Mouse (Mus musculus) thymus, postnatal 4 days (tissue): ENCODE measurements around the gene Mrpl14.
A peak's percentile ranks its signal among the peaks of the same experiment; 100 is the strongest.

ENCODE experiments used
- DNase-seq: peaks from one replicate; pipeline ENCODE4 v3.0.0; 2021

Mrpl14 gene

DNA sequence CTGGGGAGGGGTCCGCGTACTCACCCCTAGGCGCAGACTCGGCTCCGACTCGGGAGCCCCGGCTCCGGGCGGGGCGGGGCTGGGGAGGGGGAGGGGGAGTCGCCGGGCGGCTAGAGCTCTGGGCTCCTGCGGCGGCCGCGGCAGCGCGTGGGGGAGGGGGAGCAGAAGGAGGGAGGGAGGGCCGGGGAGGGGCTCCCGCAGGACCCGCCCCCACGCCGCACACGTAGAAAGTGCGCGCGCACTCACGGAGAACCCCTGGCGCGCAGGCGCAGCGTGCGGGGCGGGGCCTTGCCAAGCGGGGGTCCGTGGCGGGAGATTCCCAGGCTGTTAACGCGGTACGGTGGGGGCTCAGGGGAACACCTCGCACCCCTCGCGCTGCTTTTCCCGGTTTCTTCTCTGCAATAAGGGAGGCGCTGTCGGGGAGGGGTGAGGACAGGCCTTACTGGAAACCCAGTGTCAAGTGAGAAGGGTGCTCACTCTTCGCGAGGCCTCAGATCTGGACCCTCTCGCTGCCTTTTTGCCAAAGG is at the start of gene Mrpl14:
Mrpl14 (plus strand) TSS at position 230 of the 527 bp plus-strand sequence.
- DNase-seq, result peak; percentile 99

DNA sequence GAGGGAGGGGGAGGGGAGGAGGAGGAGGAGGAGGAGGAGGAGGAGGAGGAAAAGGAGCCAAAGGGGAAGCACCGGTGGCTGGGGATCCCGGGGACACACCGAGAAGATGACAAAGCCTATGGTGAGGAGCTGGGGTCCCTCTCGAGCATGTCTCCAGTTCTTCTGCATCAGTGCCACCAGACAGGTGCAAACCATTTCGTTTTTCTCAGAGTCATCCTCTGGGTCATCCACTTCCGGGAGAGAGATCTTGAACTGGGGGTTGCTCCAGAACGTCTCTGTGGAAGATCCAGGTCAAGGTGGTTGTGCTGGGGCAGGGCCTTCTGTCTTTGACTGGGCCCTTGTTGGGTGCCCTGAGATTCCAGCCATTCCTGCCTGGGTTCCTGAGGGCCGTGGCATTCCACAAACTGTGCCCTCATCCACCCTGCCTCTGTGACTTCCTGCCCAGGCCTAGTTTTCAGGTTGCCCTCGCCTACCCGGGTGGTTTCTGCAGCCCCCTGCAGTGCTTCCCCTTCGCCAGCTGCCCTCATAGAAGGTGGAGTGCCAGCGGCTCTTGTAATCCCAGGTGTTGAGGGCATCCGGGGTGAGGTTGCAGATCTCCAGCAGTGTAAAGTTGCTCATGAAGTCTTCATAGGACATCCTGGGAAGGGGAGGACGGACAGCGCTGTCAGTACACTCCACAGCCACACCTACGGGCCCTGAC is 47.4 kb upstream of the Mrpl14 start:
- peak; percentile 77 for DNase-seq

DNA sequence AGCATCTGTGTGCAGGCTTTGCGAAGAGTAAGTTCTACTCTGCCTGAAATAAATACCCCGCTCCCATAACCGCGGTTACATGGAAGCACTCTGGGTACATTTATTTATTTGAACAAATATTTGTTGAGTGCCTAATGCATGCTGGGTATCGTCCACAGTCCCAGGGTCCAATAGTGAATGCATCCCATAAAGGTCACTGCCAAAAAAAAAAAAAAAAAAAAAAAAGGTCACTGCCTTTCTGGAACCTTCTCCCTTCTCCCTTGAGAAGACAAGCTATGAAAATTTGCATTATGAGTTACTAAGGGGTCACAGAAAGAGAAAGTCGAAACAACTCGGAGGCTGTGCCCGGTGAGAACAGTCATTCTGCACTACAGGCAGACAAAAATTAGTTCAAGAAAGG is 44.1 kb upstream of the Mrpl14 start:
- no peak for DNase-seq

DNA sequence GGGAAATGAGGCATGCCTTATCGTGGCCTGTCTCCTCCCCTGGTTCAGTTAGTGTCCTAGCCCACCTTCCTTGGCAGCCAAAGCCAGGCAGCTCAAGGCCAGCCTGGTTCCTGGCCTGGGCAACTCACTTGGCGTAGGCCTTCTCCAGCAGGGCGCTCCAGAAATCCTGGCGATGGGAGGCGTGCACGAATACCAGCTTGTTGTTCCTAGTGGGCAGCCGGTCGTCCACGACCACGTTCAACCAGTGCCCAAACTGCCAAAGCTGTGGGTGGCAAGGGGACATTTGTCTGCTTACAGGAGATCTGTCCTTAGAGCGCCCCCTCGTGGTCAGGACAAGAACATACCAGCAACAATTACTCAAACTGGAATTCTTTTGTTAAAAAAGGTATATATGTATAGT is 43.4 kb upstream of the Mrpl14 start:
- peak; percentile 92 for DNase-seq

DNA sequence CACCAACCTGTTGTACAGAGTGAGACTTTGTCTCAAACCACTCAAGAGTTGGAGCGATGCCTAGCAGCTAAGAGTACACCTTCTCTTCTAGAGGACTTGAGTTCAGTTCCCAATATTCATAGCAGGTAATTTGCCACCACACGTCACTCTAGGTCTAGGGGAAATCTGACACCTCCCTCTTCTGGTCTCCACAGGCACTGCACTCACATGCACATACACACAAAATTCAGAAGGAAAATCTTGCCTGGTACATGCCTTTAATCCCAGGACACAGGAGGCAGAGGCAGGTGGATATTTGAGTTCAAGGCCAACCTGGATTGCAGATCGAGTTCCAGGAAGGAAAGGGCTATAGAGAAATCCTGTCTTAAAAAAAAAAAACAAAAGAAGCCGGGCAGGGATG is 41.9 kb upstream of the Mrpl14 start:
- no peak for DNase-seq

DNA sequence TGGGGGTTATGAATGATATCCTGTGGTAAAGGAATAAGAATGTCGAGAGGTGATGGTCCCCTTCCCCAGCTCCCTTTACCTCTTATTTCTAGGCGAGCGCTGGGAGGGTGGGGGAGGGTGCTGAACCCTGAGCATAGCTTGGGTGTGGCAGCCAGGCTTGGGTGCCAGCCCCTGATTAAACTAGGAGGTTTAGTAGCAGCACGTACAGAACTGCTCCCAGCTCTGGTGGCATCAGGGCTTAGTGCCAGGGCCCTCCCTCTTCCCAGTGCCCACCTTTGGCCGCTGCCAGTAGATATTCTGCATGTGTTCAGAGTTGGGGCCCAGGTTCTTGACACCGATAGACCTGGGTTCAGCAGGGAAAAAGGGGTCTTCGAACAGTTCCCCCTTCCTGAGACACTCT is 32.9 kb upstream of the Mrpl14 start:
- no peak for DNase-seq

DNA sequence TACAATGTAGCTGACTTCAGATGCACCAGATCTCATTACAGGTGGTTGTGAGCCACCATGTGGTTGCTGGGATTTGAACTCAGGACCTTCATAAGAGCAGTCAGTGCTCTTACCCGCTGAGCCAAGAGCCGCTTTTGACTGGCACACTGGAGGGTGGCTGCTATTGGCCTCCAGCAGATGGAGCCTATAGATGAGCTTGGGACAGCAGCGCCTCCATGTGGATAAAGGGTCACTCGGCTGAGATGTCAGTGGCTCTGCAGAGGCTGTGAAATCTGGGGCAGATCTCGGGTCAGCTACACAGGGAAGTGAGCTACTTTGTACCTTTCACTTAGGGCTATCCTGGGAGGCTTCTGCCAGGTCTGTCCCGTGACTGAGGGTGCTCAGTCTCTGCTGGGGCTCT is 30.3 kb upstream of the Mrpl14 start:
- peak; percentile 65 for DNase-seq

DNA sequence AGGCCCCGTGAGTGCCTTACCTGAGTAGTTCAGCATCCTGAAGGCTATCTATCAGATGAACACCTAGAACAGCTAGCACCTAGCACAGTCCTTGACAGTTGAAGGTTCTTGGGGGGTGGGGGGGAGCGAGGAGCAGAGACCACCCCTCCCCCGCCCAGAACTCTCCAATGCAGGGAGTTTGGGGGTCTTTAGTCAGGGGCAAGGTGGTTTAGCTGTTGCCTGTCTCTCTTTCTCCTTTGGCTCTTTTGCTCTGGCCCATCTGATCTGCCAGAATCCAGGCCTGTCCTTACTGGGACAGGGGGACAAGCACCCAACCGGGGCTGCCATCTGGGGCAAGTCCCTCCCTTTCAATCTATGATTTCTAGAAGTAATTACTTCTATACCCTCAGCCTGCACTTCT is 26.9 kb upstream of the Mrpl14 start, which contains the start of gene Capn11:
Capn11 (minus strand) TSS at position 101 of the 400 bp plus-strand sequence.
- DNase-seq, result no peak

DNA sequence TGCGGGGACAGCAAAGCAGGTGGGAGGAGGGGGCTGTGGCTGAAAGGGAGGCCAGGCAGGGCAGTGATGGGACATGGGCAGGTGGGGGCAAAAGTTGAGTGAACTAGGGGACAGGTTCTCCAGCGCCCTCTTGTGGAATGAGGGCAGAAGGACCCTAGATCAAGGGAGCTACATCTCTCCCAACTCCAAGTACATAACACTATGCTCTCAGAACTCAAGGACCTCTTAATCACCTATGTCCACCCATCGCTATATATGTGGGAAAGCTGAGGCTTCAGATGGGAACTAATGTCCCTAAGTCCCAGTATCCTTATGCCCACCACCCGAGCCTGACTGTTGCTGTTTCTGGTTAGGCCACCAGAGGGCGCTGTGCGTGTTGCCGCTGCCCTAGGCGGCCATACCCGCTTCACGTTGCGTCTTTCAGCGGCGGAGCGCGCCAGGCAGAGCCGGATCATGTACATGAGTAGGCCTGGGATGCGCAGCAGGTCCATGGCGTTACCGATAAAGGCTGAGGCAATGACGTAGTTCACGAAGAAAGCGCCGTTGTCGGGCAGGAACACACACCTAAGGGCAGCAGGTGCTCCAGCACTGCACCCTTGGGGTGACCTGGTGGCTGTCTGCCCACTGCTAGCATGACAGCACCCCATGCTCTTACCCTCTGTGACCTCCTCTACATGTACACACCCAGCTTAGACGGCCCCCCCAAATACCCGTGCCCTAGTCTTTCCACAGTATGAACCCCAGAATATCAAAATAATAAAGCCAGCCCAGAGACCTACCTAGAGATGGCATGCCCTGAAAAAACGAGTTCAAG is 22.8 kb upstream of the Mrpl14 start:
- DNase-seq, result peak; percentile 91

DNA sequence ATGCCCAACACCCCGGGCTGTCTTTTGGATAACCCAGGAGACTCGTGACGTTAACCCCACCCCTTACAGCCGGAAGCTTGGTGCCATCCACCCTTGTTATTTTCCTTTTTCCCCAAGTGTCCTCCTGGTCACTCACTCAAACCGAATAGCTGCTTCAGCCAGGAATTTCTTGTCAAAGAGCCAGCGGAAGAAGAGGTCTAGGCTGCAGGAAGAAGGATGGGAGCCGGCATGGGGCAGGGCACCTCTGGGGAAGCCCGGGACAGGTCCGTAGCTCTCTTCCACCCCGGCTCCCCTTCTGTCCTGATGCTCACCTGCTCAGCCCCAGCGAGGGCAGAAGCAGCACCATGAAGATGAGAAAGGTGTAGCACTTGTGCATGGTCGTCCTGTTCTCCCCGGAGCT is 21.5 kb upstream of the Mrpl14 start:
- DNase-seq, result no peak

DNA sequence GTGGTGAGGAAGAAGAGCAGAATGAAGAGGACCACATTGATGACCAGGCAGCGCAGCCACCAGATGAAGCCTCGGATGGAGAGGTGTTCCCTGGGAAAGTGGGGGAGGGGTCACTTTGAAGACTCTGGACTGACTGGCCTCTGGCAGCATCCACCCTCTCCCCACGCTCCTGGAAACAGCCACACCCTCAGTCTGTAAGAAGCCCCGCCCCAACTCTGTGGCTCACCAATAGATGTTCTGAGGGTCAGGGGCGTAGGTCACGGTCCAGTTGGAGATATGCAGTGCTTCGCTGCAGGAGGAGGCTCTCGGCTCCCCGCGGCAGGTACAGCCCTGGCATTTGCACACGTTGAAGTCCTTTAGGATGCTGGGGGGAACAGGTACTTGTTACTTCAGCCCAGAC is 20.0 kb upstream of the Mrpl14 start:
- DNase-seq, result no peak

DNA sequence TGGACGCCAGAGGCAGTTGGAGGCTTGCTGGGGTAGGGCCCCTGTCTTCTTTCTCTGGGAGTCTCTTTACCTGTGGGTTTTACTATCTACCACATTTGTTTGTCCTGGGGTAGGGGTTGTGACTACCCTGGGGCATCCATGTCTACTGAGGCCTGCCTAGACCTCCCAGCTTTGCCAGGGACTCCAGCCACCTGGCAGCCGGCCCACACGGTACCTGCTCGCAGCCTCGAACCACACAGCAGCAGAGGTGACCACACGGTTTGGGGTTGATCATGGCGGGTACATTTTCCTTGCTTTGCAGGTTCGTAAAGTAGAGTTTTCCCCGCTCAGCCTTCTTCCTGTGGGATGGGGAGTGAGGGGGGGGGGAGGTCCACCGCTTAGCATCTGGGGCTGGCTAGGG is 18.6 kb upstream of the Mrpl14 start:
- DNase-seq, result no peak

DNA sequence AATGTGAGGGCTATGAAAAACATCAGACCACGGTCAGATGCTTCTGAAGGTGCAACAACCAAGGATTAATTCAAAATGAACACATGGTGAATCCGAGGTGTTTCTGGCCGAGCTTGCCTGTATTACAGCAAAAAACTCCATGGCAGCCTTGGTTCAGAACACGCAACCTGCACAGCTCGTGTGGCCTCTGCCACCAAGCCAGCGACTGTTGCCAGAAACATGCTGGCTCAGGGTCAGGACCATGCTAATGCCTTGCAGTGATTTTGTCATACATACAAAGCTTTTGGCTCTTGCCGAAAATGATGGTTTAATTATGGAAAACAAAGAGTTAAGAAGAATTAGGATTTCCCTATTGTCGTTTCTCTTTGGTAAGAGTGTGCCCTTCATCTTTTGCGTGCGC is 18.1 kb upstream of the Mrpl14 start:
- DNase-seq, result no peak

DNA sequence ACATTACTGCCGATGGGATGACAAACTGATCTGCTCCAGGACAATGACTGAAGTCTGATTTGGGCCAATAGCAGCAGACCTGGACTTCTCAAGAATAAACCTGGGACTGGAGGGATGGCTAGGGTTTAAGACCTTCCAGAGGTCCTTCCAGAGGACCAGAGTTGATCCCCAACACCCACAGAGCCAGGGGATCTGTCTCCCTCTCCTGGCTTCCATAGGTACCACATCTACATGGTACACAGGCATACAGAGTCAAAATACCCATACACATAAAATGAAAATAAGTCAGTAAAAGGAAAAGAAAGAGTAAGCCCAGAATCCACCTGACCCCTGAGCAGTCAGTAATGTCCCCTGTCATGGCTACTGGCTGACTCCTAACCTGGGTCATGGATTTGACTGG is 14.3 kb upstream of the Mrpl14 start:
- no peak for DNase-seq

DNA sequence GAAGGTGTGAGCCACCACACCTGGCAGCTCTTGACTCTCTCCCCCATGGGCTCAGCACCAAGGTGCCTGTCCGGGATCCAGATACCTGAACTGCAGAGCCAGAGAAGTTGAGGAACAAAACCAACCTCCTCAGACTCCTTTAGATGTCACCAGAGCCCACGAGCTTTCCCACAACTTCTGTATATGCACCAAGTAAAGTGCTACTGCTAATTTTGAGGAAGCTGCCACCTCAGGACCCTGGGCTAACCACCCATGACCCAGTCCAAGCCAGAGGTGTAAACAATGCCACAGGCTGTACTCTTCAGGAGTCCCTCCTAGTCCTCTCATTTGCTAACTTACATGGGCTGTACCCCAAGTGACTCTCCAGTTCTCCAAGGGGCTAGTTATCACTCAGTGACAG is 13.5 kb upstream of the Mrpl14 start:
- DNase-seq, result no peak

DNA sequence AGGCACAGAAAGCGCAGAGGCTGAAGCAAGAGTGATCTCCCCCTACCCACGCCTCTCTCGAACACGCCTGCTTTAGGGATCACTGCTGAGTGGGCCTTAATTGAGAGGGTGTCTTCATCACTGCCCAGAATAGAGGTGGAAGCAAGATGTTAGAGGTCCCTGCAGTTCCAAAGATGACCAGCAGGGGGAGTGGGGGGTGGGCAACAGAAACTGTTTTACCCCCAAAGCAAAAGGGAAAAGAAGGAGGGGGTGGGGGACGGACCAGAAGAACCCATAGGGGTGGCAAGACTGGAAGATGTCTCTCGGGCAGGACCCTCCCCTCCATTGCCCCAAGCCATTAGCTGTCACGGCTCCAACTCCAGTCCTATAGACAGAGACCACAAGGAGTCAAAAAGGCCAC is 8.0 kb upstream of the Mrpl14 start:
- peak; percentile 93 for DNase-seq

DNA sequence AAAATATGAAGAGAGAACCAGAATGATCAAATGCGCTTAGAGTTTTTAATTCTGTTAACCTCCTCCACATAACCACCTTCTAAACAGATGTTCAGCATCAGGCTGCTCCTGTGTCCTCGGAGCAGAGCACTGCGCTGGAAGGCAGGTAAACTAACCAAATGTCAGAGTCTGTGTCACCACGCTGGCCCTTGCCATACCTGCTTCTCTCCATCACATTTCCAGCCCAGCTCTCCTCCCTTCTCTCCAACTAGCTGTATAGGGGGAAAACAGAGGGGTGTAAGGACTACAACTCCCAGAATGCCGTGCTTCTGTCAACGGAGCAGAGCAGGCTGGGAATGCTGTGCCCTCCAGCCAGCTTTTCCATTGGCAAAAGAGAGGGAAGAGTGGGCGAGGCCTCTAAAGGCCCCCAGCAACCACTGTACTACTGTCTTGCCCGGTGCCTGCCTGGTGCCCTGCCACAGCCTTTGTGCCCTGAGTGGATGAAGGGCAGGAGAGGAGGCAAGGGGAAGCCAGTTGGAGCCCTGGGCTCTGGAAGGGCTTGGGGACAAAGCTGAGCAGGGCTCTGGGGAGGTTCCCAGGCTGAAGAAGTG is 5.6 kb upstream of the Mrpl14 start:
- DNase-seq, result no peak

DNA sequence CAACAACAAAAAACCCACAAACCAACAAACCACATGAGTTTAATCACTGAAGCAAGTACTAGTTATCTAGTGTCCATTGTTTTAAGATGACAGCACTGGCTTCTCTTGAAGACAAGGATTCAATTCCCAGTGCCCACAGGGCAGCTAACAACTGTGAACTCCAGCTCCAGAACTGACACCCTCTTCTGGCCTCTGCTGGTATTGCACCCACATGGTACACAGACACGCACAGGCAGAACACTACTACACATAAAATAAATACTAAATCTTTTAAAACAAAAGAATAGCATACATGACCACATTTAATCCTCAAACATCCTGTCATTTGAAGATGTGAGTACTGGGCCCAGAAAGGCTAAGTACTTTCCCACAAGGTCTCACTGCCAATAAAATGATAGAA is 4.5 kb upstream of the Mrpl14 start:
- DNase-seq, result peak; percentile 58

DNA sequence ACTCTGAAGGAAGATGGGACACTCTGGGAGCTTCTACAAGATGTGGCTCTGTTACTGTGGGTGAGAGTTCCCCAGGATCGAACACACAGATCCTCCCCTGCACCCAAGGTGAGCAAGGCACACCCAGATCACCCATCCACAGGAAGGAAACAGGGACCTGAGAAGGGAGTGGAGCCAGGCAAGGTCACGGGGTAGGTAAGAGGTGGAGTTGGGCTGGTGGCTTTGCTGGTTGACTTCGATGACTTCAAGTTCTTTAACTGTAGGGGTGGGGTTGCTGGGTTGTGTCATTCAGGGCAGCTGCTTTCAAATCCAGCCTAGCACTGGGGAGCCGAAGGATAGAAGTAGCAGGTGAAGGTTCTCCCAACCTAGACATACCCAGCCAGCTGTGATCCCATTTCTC is 3.3 kb upstream of the Mrpl14 start:
- DNase-seq, result no peak

DNA sequence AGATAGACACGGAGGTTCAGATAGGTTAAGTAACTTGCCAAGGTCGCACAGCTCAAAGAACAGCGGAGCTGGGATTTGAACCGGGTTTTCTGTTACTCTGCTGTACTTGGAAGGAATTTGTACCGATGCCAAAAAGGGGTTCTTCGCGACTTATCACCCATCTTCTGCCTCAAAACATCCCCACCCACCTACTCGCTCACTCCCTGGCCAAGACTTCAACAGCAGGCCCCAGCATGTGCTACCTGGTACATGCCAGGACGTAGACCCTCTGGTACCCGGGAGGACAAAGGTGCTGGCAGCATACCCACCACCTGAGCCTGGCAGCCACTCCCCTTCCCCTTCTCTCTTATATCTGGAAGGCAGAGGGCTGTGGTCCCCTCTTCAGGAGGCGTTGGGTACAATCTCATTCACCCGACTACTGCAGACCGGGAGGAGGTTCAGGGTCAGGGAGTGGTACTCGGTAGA is 1.4 kb upstream of the Mrpl14 start:
- peak; percentile 23 for DNase-seq

DNA sequence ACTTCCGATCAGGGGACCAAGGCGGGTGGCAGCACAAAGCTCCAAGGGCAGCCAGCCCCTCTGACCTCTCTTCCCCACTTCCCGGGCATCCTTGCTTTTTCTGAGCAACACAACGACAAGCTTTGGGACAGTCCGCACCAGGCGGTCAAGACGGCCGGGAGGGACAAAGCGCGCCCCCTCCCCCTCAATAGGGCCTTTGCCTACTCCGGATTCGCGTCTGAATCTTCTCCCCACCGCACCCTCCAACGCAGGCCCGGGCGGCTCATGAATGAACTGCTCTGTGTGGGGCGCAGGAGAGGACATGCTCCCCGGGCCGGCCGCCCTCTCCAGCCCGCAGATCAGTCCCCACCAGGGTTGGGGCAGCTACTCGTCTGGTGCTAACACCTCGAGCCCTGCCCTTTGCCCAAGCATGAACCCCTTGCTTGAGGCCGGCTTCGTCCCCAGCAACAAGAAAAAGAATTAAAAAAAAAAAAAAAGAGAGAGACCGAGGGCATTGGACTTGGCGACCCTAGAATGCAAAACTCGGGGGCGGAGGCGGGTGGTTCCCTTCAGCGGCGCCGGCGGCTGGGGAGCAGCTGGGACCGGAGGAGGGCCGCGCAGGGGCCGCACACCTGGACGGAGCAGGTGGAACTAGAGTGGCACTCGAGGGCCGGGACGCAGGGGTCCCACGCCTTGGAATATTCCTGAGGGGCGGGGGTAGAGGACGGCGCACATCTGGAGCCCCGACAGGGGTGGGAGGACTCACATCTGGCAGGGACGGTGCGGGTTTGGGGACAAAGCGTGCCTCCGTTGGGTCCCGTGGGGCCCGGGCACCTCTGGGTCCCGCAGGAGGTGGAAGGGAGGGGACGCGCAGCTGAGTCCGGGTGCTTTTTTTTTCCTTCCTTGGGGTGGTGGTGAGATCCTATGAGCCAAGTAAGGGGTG is 690 bp upstream of the Mrpl14 start:
- DNase-seq, result peak; percentile 71

DNA sequence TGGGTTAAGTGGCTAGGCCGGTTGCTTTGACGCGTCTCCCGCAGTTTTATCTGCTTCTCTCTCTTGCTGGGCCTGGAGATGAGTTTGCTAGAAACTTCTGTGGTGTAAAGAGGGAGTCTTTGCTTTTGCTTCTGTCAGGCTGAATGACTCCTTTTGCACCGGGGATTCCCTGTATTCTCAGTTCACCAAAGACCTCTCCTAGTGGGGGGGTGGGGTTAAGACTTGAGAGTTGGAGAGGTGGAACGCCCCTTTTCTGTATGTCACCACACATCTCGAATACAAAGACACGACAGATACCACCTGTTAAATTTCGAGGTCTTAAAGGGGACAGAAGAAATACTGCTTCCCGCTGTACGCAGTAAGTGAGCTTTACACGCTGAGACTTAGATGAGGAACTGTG is 594 bp downstream of the Mrpl14 start, which contains the start of gene Tmem63b:
Tmem63b (minus strand) TSS at position 190 of the 400 bp plus-strand sequence.
- DNase-seq, result no peak
